Mouse (Mus musculus) erythroid progenitor cell, adult 5-6 weeks (primary cell): ENCODE measurements around the gene Wnt9b. TPM values are rescaled to one million over a fixed set of nuclear protein-coding genes. Genes with fewer than 3 reads are reported as not detected.
A peak's percentile ranks its signal among the peaks of the same experiment; 100 is the strongest.

Experiments
- ATAC-seq: replicated peaks from 2 replicates; pipeline ENCODE4 v1.8.0; 2016; ENCODE audit warnings: moderate number of reproducible peaks, mild to moderate bottlenecking, moderate TSS enrichment, inconsistent platforms; ENCODE audit not compliant: poor library complexity, low FRiP score, severe bottlenecking
- total RNA-seq, 2 experiments: library from RNA; stranded (forward) in 1 of 2; stranded (reverse) in 1 of 2; fragments of 150-400 nt in 1 of 2; fragments of 186-747, 209-891 nt in 1 of 2; gene quantifications; 2 replicates each; pipeline versions ENCODE4 v1.2.3 to v1.2.4; 2015 to 2017; ENCODE audit warnings: low replicate concordance in 2 of 2

Gene Wnt9b
- total RNA-seq, 2 experiments from 2014 or later = not detected

- no peak for ATAC-seq
Measured at GRCm38 (mm10) chr11:103733961-103734360, 15.7 kb downstream of the Wnt9b start.

DNA sequence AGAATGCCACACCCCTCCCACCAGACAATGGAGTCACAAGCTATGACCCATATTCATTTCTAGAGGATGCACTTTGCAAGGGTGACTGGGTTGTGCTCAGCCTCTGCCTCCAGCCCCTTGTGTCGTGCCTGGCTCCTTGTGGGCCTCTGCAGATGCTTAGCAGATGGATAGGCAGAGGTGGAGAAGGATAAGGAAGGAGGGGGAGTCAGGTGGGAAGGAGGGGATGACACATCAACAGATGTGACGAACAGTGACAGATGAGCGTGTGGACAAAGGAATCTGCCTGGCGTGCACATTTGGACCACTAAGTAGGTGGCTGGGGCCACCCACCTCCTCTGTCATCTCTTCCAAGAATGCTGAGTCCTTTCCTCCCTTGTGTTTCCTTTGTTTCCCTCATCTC lies 16.6 kb downstream of the Wnt9b start:
- no peak for ATAC-seq

- ATAC-seq = no peak
Measured at GRCm38 (mm10) chr11:103732306-103732705, 17.3 kb downstream of the Wnt9b start.

- ATAC-seq = no peak
Measured at GRCm38 (mm10) chr11:103731594-103731993, 18.0 kb downstream of the Wnt9b start.

DNA sequence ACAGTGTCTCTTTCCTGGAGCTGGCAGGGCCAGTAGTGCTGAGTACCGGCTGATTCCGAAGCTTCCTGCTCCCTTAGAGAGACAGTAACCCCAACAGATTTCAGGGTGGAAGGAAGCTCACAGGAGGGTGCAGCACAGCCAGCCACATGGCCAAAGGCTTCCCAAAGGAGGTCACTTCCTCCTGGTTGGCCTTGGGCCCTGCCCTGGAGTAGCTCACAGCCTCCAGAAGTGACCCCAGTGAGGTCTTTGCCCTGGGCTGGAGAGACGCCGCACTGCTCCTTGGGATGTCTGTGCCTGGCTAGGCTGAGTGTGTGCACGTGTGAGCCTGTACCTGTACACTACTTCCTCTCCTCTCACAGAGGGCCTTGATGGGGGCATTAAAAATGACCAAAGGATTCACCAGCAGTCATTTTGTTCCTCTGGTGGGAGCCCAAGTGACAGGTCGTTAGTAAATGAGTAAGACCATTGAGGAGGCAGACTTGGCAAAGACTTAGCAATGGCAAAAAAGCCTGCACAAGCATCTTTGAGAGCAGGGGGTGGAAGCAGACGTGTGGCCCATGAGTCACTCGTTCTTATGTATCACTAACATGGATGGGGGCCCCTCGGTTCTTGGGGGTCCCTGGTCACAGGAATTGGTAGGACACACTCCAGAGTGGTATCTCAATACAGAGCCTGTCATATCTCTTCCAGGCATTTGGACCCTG lies 20.2 kb downstream of the Wnt9b start:
- ATAC-seq = no peak

DNA sequence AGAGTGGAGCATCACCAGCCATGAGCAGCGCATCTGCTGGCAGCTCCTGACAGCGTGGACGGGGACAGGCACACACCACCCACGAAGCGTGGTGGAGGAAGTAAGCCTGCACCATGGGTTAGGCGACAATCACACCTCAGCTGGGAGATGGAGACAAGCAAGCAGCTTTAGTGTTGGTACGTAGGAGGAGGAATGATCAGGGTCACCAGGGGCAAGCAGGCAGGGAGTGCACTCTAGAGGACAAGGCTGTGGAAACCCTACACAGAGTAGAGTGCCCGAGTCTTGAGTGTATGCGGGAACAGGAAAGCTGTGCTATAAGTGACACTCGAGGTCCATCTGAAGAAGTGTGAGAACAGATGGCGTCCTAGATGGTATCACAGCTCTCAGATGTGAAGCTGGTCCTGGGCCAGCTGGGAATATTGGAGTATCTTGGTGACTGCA lies 25.3 kb downstream of the Wnt9b start:
- ATAC-seq = no peak

DNA sequence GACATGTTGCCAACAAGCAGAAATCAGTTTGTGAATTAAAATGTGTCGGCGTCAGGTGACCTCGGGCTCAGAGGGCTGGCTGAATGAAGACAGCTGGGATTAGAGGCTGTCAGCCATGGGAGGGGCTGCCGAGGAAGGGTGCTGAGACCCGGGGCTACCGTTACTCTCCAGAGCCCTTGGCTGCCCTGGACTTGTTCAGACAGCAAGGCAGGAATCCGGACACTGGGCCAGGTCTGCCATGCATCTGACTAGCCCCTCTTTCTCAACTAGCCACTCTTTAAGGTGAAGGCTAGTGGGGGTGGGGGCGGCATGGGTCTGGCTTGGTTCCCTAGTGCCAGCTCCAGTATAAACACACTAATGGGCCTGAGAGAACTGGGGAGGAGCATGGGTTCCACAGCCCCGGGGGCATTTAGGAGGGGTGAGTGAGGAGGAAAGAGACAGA lies 27.6 kb downstream of the Wnt9b start:
- no peak for ATAC-seq

- no peak for ATAC-seq
Measured at GRCm38 (mm10) chr11:103721468-103722039, 28.1 kb downstream of the Wnt9b start.

- no peak for ATAC-seq
Measured at GRCm38 (mm10) chr11:103719436-103719835, 30.2 kb downstream of the Wnt9b start.

- no peak for ATAC-seq
Measured at GRCm38 (mm10) chr11:103716971-103717370, 32.6 kb downstream of the Wnt9b start.

- ATAC-seq = no peak
Measured at GRCm38 (mm10) chr11:103714074-103714473, 35.5 kb downstream of the Wnt9b start.

DNA sequence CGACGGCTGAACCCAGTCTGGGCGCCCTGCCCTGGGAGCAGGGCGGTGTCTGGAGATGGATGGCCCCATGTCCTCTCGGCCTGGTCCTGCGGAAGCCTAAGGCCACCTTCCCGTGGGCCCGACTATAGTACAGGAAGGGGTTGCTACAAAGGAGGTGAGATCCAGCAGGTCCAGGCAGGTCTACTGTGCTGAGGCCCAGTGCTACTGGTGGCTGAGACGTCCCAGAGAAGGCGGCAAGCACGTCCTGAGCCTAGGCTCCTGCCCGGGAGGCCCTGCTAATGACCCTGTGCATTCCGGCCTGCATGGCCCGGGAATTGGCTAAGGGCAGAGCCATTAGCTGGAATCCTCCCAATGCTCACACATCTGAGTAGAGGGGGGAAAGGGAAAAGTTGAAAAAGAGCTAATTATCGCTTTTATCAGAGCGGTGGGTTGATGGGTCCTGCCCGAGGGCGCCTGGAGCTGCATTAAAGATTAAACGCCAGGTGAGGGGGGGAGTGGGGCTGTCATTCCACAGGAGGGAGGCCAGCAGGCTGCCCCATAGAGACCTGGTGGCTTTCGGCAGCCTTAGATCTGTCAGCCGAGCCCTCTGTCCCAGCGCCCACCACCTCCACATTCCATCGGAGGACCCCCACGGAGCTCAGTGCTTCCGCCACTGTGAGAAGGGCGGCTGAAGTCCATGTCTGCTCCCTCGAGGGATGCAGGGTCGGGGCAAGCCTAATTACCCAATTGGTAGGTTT lies 37.6 kb downstream of the Wnt9b start:
- ATAC-seq = no peak

- no peak for ATAC-seq
Measured at GRCm38 (mm10) chr11:103709982-103710381, 39.6 kb downstream of the Wnt9b start.

- no peak for ATAC-seq
Measured at GRCm38 (mm10) chr11:103707005-103707404, 42.6 kb downstream of the Wnt9b start.

DNA sequence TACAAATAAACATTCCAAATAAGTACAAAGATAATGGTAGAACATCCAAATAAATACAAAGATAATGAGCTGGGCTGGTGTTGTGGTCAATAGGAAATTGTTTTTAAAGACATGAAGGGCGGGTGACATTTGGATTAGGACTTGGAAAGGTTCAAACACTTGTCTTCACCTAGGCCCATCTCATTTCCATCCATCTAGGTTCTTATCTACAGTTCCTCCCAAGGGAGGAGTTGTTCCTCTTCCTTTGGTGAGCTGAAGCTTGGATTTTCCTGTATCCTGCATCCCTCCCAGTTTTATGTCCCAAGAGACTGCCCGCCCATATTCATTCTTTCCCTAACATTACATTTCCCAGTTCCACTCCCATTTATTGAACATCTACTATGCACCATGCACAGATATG lies 51.4 kb downstream of the Wnt9b start:
- no peak for ATAC-seq

DNA sequence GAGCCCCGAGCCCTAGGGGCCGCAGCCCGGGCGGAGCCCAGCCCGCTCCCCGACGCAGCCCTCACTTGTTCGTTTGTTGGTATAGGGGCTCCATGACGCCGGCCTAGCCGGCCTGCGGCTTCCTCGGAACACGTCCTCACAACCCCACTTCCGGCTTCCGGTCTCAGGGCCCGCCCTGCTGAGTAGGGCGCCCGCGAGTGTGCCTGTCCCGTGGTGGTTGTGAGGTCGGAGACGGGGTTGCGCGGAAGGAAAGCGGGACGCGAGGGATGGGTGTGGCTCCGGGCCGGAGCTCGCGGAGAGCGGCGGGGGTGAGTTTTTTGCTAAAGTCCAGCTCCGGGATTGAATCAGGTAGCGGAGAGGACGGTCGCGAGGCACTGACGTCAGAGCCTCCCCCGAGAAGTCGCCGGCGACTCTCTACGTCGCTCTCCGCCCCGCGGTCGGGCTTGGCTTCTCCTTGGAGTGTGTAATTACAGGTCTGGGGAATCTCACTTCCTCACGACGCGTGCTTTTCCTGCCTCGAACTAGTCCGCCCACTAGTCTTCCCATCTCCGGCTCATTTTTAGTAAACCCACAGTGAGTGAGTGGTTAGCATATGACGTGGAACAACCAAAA lies 52.0 kb downstream of the Wnt9b start, which contains the start of gene Gosr2:
Gosr2 (minus strand) TSS at position 334 of the 612 bp plus-strand sequence.
- peak; percentile 96 for ATAC-seq

DNA sequence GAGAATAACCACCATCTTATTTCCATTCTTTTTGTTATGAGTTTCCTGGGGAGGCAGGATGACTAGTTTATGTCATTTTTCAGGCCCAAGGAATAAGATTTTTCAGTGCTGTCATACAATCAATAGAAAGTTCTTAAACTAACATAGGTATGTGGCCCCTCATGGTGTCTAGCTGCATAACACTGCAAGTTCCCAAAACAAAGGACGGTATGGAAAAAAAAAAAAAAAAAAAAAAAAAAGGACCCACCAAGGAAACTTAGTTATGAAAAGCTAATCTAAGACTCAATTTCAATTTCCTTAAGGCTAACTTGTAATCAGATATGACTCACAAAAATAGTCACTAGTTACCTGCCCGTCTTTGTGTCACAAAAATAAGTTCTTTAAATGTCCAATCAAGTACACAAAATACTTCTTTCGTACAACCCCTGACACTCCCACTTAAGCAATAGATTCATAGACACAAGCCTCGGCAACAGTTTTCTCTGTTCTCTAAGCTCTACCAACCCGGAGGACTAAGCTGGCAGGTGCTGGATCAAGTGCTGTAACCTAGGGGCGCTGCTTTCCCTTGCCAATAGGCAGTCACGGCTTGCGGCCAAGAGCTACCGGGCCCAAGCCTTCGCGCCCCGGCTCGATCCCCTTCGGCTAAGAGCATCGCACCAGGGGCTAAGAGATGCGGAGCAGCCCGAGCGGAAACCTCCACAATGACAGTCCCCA lies 52.6 kb downstream of the Wnt9b start:
- peak; percentile 43 for ATAC-seq

DNA sequence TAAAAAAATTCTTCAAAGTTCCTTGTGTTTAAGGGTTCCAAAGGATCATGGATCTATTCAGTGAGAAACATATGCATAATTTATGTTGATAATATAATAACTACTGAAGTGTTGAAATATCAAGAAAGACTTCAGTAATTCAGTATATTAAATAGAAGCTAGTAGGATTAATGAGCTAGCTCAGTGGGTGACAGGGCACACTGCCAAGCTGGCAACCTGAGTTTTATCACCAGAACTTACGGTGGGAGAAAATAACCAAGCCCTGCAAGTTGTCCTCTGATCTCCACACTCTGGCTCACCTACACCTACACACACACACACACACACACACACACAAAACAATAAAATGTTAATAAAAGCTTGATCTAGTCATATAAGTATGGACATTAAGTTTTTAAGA lies 56.4 kb downstream of the Wnt9b start:
- ATAC-seq = no peak

DNA sequence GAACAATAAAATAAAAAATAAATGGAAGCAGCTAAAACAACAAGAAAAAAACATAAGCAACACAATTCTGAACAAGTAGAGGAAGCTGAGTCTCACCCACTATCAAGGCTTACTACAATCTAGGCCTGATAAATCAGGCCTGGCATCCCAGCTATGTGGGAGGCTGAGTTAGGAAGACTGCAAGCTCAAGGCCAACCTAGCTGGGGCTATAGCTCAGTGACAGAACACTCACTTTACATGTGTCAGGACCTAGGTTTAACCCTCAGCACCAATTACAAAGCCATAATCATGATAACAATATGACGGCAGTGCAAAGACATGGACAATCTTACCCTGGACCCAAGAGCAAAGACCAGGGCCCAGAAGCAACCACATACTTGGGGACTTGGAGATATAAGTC lies 58.6 kb downstream of the Wnt9b start:
- no peak for ATAC-seq

GRCm38 (mm10) chr11:103688980-103689378 lies 60.6 kb downstream of the Wnt9b start:
- no peak for ATAC-seq
